Mouse (Mus musculus) heart, postnatal 14 days (tissue): ENCODE measurements around the gene Syt11. TPM values are rescaled to one million over a fixed set of nuclear protein-coding genes. Genes with fewer than 3 reads are reported as not detected.
"Not testable (repeated sequence)": the region's sequence is repeated elsewhere in the genome, so short reads cannot be mapped to it uniquely, and the experiment has no call there.

Source experiments
- DNase-seq, 2 experiments: peaks; one replicate each; pipeline ENCODE4 v3.0.0; 2021 to 2022
- intact Hi-C: fragments of 180-260 bp; cut with DNase I; formaldehyde crosslinking; loops from one replicate; pipeline ENCODE4 v1.15.1; 2025
- long read RNA-seq, 2 experiments: library from polyadenylated mRNA; stranded (forward); transcript quantifications; one replicate each; pipeline ENCODE4 v2.0.0; 2021
- total RNA-seq, 2 experiments: library from RNA; stranded (reverse); gene quantifications; 2 replicates each; pipeline ENCODE4 v1.2.3; 2021

Gene Syt11
- 1 to 10 TPM; 4.3 to 5.0 TPM for total RNA-seq
- long read RNA-seq, experiment 1, full-length matches to known transcripts, result 5 of 8 reads
- long read RNA-seq, experiment 1, partial matches to known transcripts, result 0 of 8 reads
- long read RNA-seq, experiment 1, other reads (novel, unspliced or antisense), result 3 of 8 reads
- long read RNA-seq, experiment 2, full-length matches to known transcripts, result 2 of 2 reads
- long read RNA-seq, experiment 2, partial matches to known transcripts, result 0 of 2 reads
- long read RNA-seq, experiment 2, other reads (novel, unspliced or antisense), result 0 of 2 reads

GRCm38 (mm10) chr3:88774939-88775841 is at the start of gene Syt11:
Syt11 (minus strand) TSS chr3:88775164.
- peak in 1 of 2 experiments; percentile 27 for DNase-seq
- intact Hi-C loops, result not testable (repeated sequence)

GRCm38 (mm10) chr3:88803910-88804540 is 29.1 kb upstream of the Syt11 start:
- no peak for DNase-seq
- intact Hi-C loops, result loop anchor here (2.0 kb wide), 1 partner anchor 79 kb away; no protein-coding TSS in a partner anchor

DNA sequence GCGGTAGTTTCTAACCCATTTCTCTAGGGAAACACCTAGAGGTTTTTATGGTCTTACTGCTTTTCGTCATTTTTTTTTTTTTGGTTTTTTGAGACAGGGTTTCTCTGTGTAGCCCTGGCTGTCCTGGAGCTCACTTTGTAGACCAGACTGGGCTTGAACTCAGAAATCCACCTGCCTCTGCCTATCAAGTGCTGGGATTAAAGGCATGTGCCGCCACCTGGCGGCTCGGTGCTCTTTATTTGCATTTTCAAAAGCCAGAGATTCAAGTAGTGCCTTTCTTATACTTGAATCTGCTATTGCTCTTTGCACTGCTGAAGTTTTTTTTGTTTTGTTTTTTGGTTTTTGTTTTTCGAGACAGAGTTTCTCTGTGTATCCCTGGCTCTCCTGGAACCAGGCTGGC is 22.5 kb upstream of the Syt11 start:
- DNase-seq, intact Hi-C loops: not testable (repeated sequence)

DNA sequence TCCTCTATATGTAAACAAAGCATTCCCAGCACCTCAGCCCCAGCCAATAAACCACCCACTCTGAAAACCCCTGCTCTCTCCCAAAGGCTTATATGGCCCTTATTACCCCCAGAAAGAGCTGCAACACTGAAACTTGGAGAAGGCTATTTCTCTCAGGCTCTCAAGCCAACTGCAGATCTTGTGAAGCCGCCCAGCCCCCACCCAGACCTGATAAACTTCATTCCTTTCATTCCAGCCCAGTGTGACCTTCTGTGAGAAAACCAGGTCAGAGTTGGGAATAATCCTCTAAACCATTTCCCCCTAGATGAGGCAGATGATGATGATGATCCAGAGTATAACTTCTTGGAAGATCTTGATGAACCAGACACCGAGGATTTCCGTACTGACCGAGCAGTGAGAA is 13.1 kb upstream of the Syt11 start:
- intact Hi-C loops, result not testable (repeated sequence)

DNA sequence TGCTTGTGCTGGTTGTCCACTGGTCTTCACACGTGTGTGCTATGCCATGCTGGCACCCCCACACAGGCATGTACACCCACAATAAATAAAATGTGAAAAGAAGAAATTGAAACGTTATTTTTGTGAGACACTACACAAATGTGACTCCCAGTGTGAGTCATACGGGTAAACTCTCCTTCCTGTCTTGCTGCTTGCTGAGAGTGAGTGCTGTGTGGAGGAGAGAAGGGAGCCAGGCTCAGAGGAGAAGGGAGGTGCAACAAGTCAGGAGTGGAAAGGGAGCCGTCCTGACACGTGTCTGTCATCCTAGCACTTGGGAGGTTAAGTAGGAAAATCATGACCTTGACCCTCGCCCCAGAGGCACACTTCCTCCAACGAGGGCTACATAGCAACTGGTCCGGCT is 11.8 kb upstream of the Syt11 start:
- intact Hi-C loops, DNase-seq: not testable (repeated sequence)

More for the DNA sequence above, 13.1 kb upstream of the Syt11 start:
- DNase-seq, result not testable (repeated sequence)

GRCm38 (mm10) chr3:88786323-88786722 is 11.4 kb upstream of the Syt11 start:
- intact Hi-C loops, result not testable (repeated sequence)

GRCm38 (mm10) chr3:88784889-88785288 is 9.9 kb upstream of the Syt11 start:
- DNase-seq, result no peak
- intact Hi-C loops, result no loop called here

More at GRCm38 (mm10) chr3:88786323-88786722, 11.4 kb upstream of the Syt11 start:
- not testable (repeated sequence) for DNase-seq

- DNase-seq, intact Hi-C loops: not testable (repeated sequence)
Observed at GRCm38 (mm10) chr3:88773163-88773562, 1.8 kb downstream of the Syt11 start.

DNA sequence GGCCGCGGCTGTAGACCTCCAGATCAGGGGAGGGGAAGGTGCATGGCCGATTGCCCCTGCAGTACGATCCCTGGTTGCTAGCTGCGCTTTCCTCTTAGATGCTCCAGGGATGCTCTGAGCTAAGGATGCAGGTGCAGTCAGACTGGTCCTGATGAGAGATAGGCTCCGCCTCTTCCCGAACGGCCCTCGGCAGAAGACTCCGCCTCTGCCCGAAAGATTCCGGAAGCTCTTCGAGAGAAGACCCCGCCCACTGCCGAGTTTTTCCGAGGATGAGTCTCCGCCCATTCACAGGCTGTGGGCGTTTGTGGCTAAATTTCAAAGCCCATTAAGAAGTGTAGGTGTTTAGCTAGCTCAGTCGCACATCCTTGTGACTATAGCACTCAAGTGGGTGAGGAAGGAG is 2.6 kb downstream of the Syt11 start:
- peak; percentile 81 to 87 for DNase-seq
- intact Hi-C loops, result not testable (repeated sequence)

GRCm38 (mm10) chr3:88771941-88772280 is 3.1 kb downstream of the Syt11 start:
- DNase-seq, intact Hi-C loops: not testable (repeated sequence)

GRCm38 (mm10) chr3:88771189-88771940 is 3.6 kb downstream of the Syt11 start:
- intact Hi-C loops, result not testable (repeated sequence)
- DNase-seq, result peak; percentile 33 to 45

- intact Hi-C loops, result no loop called here
- DNase-seq, result no peak
Observed at GRCm38 (mm10) chr3:88762401-88762831, 12.5 kb downstream of the Syt11 start.

GRCm38 (mm10) chr3:88761619-88762018 is 13.3 kb downstream of the Syt11 start:
- DNase-seq, result no peak
- intact Hi-C loops, result no loop called here

- intact Hi-C loops, result no loop called here
- DNase-seq, result peak; percentile 81 to 89
Observed at GRCm38 (mm10) chr3:88758045-88758500, 16.9 kb downstream of the Syt11 start.

- intact Hi-C loops, result no loop called here
Observed at GRCm38 (mm10) chr3:88756276-88756675, 18.7 kb downstream of the Syt11 start.

GRCm38 (mm10) chr3:88755541-88755940 is 19.4 kb downstream of the Syt11 start:
- DNase-seq, result no peak
- intact Hi-C loops, result no loop called here

More at GRCm38 (mm10) chr3:88756276-88756675, 18.7 kb downstream of the Syt11 start:
- no peak for DNase-seq

GRCm38 (mm10) chr3:88754283-88754682 is 20.7 kb downstream of the Syt11 start:
- DNase-seq, result no peak
- intact Hi-C loops, result no loop called here

- DNase-seq, result no peak
- intact Hi-C loops, result no loop called here
Observed at GRCm38 (mm10) chr3:88746871-88747231, 28.1 kb downstream of the Syt11 start.

- no peak for DNase-seq
- intact Hi-C loops, result no loop called here
Observed at GRCm38 (mm10) chr3:88746139-88746870, 28.7 kb downstream of the Syt11 start.
